Mouse (Mus musculus) ES-CJ7 (cell line): Measurements from ENCODE around the gene Foxs1.

ENCODE experiments used
- DNase-seq: peaks from one replicate; pipeline ENCODE4 v3.0.0; 2011; ENCODE audit warnings: low read depth, low spot score

Foxs1 gene

DNA sequence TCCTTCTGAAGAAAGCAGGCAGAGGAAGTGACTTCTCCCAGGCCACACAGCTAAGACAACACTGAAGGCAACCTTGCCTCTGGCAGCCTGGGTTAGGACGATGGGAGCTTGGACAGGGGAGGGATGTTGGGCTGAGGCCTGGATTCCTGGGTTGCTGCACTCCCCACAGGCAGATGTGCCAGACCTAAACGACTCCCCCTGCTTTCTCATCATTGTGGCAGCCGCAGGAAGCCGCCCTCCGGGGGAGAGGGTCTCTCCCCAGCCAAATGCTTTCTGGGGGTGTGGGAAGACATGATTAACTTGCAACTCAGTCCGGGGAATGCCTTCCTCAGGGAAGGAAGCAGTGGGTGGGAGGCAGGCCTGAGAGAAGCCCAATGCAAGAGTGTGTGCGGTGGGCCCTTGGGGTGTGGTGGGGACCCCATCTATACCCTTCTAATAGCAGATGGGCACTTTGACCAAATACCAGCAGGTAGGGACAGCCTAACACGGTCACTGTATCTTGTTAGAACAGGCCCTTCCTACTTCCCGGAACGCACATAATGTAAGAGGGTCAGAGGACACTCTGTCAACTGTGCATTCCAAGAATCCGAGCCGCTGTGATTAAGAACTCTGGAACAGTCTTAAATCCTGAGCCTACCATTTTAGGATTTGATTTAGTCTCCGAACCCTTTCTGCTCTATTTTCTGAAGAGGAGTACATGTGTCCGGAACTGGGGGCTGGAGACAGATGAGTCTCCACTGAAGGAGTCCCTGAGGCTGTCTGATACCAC lies 4.6 kb downstream of the Foxs1 start:
- no peak for DNase-seq

DNA sequence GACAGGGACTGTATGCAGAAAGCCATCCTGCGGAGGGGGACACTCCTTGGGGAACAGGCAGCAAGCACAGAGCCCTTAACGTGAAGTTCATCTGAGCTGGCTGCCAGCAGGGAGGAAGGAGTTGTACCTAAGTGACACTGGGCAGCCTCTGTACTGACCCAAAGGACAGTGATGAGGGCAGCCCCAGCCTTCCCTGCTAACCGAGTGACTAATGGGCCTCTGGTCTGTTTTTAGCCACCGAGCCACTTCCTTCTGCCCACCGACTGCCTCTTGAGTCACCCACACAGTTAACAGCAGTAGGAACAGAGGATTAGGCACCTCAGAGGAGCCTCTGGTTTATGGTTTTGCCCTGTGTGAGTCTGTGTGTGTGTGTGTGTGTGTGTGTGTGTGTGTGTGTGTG lies 5.6 kb downstream of the Foxs1 start:
- DNase-seq = no peak

DNA sequence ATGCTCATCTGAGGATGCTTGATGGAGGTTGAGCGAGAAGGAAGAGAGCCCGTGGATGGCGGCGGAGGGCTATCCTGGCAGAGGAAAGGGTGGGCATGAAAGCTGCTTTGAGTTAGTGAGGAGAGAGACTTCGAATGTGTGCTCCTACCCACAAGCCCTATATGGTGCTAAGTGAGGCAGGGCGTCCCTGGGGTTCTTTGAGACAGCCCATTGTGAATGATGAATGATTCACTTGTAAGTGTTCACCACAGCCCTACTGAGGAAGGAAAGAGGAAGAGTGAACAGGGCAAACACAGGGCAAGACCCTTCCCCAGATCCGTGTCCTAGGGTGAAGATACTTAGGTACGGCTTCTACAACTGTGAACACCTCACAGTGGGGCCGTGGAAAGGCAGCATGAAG lies 6.1 kb downstream of the Foxs1 start:
- DNase-seq = no peak

DNA sequence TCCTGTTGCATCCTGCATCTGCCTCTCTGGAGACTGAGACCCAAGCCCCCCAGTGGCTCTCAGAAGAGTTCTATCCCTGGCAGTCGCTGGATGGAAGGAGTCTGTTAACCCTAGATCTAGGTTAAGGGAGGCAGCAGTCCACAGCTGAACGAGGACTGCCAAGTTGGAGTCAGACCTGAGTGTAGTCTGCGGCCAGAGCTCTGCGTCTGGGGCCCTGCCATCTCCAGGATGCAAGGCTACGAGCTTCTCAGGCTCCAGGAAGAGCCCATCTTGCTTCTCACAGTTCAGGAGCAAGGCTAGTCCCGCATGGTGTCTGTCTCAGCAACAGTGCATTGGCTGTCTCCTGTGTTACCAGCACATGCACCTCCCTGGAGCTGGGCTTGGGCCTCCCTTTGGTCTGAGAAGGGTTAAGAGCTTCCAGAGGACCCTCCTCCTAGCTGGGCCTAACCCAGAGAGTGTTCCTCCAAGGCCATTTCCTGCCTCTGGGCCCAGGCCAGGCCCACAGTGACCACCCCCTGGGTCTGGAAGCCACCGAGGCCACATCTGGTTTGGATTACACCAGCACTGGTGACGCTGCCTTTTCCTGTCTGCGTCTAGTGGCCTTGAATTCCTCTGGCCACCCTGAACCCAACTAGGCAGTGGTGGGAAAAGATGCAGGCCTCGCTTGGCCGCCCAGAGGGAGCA lies 7.7 kb downstream of the Foxs1 start:
- DNase-seq = no peak

DNA sequence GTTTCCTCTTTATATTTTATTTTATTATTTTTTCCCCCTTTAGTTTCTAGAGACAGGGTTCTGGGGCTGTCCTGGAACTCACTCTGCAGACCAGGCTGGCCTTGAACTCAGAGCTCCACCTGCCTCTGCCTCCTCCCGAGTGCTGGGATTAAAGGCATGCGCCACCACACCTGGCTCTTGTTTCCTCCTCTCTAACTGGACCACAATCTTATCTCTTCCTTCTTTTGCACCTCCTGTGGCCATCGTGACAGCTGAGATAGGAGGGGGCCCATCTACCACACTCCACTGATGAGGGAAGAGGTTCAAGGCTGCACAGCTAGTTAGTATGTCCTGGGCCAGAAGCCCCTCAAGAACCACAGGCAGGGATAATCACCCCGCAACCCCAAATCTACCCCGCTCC lies 8.5 kb downstream of the Foxs1 start:
- DNase-seq = no peak

DNA sequence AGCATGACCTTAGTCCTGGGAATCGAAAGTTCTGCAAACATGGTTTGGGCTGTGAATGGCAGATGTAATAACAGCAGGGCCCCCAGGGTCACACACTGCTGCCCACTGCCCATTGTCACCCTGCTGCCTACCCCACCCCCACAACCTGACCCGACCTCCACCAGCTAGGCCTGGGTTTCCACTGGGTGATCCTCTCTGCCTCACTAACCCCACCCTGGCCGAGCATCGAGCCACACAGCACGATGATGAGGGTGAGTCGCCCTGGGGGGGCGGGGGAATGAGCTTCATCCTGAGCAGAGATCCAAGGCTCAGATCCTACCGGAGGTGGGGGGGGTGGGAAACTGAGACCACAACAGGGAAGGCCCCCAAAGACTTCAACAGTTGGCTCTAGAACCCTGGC lies 8.9 kb downstream of the Foxs1 start:
- no peak for DNase-seq

DNA sequence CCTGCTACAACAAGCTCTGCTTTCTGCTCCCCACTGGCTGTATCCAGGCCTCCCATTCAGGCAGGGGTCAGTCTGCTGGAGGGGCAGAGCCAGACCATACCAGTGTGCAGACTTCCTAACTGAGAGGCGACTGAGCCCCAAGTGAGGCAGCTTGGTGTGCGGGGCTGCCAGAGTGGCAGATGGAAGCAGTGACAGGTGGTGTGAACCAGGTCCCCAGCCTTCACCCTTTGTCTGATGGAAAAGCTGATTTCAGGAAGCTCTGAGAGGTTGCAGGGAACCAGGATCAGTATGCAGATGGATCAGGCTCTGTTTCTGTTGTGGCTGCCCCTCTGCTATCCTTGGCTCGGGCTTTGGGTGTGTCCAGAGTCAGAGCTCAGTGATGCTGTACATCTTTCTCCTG lies 9.4 kb downstream of the Foxs1 start:
- DNase-seq = no peak

DNA sequence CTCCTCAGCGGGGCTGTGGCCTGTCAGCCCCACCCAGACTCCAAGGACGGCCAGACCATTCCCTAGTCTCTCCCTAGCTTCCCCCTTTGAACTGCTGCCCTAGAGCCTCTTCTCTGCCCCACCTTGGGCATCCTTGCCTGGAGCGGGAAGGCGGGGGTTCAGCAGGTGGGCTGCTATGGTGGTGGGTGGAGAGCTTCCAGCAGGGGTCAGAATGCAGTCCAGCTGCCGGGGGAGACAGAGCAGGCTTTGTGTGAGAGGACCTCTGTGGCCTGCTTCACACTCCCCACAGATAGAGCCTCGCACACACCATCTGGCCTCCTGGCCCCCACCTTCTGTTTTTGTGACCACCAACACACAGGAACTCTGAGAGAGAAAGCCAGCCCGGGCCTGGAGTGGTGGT lies 10.6 kb downstream of the Foxs1 start:
- peak; percentile 21 for DNase-seq

DNA sequence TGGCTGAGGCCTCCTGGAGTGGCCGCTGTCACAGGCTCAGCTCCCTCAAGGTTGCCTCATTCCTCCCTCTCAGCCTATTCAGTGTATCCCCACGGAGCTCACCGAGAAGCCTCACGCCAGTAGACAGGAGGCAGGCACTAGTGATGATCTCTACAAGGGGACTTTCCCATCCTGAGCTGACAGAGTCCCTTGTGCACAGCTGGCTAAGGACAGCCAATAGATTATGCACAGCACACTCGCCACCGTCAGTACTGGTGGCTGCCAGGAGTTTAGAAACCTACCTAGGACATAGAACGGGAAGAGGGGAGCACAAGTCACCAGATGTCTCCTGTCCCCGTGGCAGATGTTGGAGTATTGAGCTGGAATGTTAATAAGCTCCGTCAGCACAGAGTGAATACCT lies 15.3 kb downstream of the Foxs1 start:
- DNase-seq = no peak

DNA sequence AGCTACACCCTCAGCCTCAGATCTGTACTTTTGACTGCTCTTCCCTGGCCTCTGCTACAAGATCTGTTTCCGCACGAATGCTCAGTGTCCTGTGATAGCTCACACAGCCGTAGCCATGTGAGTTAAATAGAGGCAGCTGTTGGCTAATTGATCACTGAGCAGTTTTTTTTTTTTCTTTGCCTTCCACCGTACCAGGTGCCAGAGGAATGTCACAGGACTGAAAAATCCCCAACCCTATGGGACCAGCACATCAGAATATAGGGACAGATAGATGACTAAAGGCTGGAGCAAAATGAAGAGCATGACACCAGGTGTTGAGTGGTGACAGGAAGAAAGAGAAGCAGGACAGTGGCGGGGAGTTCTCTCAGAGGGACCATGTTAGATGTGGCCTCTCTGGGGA lies 16.9 kb downstream of the Foxs1 start:
- no peak for DNase-seq

DNA sequence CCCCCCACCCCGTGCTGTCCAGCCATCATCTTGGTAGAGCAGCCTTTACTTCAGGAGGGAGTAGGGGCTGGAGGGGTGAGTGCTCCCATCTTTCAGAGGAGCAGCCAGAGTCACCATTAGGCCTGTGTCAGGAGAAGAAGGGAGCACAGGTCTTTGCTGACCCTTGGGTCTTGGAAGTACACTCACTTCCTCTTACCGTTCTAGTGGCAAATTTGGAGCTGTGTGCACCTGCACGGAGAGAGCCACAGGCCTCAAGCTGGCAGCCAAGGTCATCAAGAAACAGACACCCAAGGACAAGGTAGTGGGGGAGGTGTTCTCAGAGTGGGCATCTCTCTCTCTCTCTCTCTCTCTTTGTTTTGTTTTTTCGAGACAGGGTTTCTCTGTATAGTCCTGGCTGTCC lies 17.6 kb downstream of the Foxs1 start:
- DNase-seq = no peak

DNA sequence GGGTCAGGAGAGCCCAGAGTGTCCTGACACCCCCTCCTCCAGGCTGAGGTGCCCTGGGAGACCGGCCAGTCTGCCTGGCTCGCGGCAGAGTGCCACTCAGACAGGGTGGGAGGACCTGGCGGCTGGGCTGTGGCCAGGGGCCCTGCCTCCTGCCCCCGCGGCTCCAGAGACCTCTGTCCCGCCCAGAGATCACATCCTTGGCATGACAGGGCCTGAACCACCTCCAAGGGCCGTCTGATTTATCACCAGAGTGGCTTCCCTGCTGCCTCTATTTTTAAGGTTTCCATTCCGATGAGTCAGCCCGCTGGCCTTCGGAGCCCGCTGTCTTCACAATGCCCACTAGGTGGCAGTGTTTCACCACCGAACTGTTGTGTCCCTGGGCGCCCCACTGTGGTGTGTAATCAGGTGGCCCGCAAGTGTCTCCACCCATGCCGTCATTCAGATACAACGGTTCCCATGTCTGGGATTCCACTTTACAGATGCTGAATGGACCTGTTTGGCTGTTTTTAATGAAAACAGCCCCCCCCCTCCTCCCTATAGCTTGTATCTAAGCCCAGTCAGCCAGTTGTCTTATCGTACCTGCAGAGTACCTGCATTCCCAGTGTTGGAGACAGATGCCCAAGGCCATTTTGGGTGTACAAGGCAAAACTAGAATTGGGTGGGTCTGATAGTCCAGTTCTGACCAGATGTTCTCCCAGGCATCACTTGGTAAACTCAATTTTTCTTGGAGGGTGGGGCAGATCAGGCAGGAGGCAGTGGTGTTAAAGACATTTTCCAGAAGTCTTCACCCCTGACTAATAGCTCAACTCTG lies 18.5 kb downstream of the Foxs1 start:
- DNase-seq = peak; percentile 84

DNA sequence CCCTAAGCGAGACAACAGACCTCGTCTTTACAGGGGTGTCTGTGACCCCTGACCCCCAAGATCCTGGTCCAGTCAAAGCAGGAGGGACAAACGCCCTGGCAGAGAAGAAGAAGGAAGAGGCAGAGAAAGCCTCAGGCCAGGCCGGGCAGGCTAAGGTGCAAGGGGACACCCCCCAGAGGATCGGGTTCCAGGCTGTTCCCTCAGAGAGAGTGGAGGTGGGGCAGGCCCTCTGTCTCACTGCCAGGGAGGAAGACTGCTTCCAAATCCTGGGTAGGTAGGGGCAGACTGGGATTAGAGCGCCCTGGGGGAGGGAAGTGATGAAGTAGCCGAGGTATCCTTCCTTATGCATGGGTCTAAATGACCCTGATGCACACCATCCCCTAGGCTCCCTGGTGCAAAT lies 19.5 kb downstream of the Foxs1 start:
- no peak for DNase-seq

DNA sequence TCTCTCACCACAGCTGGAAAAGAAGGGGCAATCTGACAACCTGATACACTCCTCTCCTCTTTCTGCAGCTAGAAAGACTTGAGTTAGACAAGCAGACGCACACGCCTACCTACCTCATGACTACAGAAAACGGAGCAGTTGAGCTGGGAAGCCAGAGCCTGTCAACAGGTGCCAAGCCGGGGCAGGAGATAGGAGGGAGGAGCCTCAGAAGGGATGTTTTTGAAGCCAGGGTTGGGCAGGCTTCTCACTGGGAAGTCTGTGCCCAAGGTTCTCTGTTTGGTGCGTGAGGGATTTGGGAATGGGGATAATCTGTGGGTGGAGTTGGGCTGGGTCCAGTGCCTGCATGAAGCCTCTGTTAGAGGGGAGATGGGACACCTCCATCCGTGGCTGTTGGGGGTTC lies 21.6 kb downstream of the Foxs1 start:
- DNase-seq = no peak

DNA sequence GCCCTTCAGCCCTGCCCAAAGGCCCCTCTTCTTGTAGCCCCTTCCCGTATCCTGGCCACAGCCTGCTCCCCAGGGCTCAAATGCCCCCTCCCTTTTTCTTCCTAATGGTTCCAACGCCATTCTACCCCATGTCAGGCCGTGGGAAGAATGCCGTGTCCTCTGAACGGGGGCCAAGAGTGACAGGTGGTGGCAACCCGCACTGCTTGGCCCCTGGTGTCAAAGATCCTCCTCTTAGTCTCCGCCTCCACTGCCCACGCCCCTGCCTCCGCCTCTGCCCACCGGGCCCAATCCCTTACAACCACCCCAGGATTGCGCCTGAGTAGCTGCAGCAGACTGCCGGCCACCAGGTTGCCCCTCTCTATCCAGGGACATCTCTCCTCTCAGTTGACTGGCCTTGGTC lies 22.0 kb downstream of the Foxs1 start, which contains the start of gene Mylk2:
TSS of gene Mylk2 (plus strand) at position 322 of the 400 bp plus-strand sequence.
- no peak for DNase-seq

DNA sequence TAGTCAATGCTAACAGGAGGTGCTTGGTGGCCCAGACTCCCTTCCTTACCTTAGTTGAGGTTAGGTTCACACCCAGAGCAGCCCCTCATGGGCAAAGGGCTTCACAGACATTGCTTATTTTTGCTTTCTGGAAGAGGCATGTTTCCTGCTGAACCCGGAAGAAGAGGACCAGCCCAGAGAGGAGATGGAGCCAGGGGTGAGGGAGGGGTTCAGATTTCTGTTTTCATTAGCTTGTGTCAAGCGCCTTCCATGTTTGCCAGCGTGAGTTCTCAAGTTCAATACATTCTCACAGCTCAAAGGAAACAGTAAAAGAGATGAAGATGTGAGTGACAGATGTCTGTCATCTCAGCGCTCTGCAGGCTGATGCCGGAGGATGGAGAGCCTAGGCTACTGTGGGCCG lies 23.2 kb downstream of the Foxs1 start:
- no peak for DNase-seq

DNA sequence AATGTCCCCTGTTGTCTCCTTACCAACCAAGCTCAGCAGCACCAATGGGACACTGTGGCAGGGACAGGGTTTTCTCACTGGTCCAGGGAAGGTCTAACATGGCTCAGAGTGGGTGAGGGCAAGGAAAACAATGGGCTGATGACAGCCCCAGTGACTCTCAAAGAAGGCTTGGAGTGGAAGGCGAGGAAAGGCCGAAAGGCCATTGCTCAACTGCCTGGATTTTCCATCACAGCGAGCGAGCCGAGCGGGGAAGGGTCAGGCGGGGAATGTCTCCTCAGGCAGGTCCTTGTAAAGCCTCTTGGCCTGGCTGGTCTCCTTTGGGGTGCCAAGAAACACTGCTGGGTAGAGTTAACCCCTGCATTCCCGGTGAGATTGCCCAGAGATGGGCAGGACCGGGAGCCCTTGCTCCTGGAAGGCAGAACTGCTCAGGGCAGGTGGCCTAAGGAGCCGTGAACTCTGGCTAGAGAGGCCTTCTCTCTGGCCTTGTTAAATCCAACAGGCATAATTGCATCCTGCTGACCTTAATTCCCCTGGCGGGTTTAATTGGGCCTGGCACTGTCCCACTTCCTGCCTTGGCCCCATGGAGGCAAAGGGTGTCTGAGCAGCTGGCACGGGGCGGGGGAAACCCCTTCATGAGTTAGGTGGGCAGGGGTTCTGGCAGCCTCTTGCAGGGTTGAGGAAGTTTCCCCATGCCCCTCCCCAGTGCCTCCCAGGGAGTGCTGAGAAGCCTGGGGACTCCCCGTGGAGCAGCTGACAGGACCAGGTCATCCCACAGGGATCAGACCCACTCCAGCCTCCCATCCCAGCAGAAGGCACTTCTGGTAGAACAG lies 25.7 kb downstream of the Foxs1 start:
- no peak for DNase-seq

DNA sequence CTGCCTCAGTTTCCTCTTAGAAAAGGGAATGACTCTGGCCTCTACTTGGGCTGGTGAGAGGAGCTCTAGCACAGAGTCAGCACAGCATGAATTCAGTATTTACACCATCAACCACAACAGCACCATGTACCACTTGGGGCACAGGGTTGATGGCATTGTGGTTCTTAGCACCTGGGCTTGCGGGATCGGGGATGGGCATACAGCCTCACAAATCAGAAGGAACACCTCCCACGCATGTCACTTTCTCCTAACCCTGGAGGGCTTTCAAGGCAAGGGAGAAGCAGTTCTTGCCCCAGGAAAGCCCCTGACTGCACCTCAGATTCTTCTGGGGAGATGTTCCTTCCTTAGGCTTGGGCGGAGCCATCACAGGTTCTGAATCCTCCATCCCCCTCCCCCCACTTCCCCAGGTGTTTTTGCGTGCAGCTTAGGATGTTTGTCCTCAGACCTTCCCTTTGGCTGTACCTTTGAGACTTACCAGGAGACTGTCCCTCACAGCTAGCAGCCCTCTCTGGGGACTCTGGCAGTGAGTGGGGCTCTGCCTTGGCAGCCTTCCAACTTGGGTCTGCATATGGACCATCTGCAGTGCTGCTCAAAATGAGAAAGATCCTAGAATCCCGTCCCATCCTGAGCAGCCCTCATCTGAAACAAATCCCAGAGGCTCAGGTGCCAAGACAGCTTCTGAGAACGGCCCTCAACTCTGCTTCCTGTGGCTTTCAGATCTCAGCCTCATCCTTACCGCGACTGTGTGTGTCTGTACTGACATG lies 26.6 kb downstream of the Foxs1 start:
- DNase-seq = no peak

DNA sequence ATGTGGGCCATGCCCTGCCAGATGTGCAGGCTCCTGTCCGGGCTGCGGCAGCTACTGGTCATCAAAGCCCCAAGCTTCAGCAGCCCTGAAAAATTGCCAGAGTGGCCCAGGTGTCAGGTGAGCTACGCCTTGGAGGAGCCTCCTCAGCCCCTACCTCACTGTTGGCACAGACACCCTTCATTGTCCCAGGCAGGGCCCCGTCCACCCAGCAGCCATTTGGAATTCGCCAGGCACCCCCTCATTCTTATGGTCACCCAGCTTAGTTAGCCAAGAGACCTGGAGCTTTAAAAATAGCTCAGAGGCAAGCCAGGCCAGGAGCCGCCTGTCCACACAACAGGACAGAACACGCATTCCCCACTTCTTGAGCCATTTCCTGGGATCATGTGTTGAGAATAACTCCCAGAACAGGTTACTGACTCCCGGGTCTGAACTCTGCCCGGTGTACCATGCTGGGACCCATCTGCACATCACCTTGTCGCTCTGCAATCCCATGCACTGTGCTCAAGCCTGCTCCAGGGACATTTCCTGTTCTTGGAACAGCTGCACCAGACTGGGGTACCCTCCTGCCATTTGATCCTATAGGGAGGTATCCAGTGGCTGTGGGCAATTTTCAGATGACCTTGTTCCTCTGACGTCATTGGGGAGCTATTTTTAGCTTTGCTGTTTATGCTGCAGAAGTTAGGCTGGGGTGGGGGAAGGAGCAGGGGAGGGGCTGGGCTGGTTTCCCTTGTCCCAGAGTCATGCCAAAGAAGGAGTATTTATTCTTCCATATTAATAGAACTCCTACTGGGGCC lies 27.8 kb downstream of the Foxs1 start:
- DNase-seq = no peak

DNA sequence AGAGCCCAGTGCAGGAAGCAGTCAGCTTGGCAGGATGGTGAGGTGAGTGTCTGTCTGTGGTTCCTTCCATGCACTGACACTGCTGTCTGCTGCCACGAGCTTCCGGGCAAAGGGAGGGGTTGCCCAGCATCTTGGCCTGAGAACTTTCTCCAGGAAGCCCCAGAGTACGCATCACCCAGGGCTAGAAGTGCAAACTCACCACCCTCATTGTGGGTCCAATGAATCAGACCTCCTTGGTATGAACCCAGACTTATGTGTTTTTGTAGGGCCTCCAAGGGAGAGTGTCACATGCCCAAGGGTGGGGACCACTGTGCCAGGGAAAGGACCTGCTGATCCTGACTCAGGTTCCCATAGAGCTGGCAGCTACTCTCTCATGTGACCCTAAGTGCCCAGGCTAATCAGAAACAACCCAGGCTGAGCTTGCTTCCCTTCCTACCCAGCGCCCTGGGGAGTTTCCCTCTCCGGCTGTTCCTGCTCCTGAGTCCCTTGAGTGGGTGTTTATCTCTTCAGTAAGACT lies 28.8 kb downstream of the Foxs1 start:
- no peak for DNase-seq
